Mouse (Mus musculus) bone marrow, adult 2 months (tissue): ENCODE measurements at regions not wholly inside any gene's neighbourhood (a gene's known extent, or its start where the extent isn't known, plus 50 kb on each side); places are given as distances from the start of the nearest gene placed in this dataset.

Experiments
- CTCF ChIP-seq: fragments of 200-500 bp; IDR thresholded peaks from 2 replicates; pipeline ENCODE4 v1.5.1; 2011; ENCODE audit warnings: low read length, control low read depth; ENCODE audit not compliant: control insufficient read depth, insufficient read depth
- POLR2A ChIP-seq: fragments of 200-500 bp; IDR thresholded peaks from 2 replicates; pipeline ENCODE4 v1.6.1; 2011; ENCODE audit warnings: low read depth, mild to moderate bottlenecking, control low read depth, low read length, borderline replicate concordance; ENCODE audit not compliant: control insufficient read depth

DNA sequence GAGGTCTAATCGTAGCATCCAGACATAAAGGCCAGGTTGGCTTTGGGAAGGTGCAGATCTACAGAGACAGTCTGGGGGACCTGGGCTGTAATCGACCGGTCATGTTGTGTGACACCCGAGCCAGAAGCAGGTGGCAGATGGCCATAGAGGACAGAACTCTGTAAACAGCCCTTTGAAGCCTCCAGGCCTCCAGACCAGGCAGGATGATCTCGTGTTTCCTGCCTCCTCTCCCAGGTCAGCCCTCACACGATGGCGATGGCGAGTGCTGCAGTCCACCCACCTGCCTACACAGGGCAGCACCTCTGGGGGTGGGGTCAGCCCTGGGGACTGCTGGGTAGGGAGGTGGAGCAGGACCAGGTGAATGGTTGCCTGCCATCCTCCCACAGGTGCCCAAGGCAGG lies 89.8 kb upstream of the Sulf2 start:
- TF ChIP-seq CTCF, result no peak
- TF ChIP-seq POLR2A, result no peak
